Mouse (Mus musculus) liver, embryonic 15.5 days (tissue): Measurements from ENCODE around the gene Ctnnbip1. TPM values are rescaled to one million over a fixed set of nuclear protein-coding genes. Genes with fewer than 3 reads are reported as not detected.

Experiments used
- ATAC-seq: fragments of 200-750 bp; cut with Nextera tagmentation; 2 replicates; pipeline ENCODE4 v1.8.0; 2017; ENCODE audit warnings: moderate number of reproducible peaks, mild to moderate bottlenecking, moderate library complexity; ENCODE audit not compliant: insufficient read depth
- H3K27ac ChIP-seq: fragments of 300-500 bp; sonication (generic); replicated peaks from 2 replicates; pipeline ENCODE4 v1.5.1; 2015; ENCODE audit warnings: mild to moderate bottlenecking, inconsistent platforms
- H3K27me3 ChIP-seq: fragments of 300-500 bp; sonication (generic); 2 replicates; pipeline ENCODE4 v1.6.1; 2015; ENCODE audit warnings: mild to moderate bottlenecking, inconsistent platforms
- H3K36me3 ChIP-seq: fragments of 300-500 bp; sonication (generic); replicated peaks from 2 replicates; pipeline ENCODE4 v1.6.1; 2015; ENCODE audit warnings: moderate library complexity, mild to moderate bottlenecking, inconsistent platforms
- H3K4me1 ChIP-seq: fragments of 300-500 bp; sonication (generic); replicated peaks from 2 replicates; pipeline ENCODE4 v1.6.1; 2015; ENCODE audit warnings: inconsistent platforms
- H3K4me2 ChIP-seq: fragments of 300-500 bp; sonication (generic); 2 replicates; pipeline ENCODE4 v1.6.1; 2015; ENCODE audit warnings: moderate library complexity, mild to moderate bottlenecking, inconsistent platforms
- H3K4me3 ChIP-seq: fragments of 300-500 bp; sonication (generic); replicated peaks from 2 replicates; pipeline ENCODE4 v1.5.1; 2015; ENCODE audit warnings: mild to moderate bottlenecking, inconsistent platforms
- H3K9ac ChIP-seq: fragments of 300-500 bp; sonication (generic); 2 replicates; pipeline ENCODE4 v1.6.1; 2015; ENCODE audit warnings: moderate library complexity, mild to moderate bottlenecking, inconsistent platforms
- H3K9me3 ChIP-seq: fragments of 300-500 bp; sonication (generic); replicated peaks from 2 replicates; pipeline ENCODE4 v1.6.1; 2016; ENCODE audit warnings: inconsistent platforms
- WGBS: fragments of 180-500 bp; shearing (Covaris S2); methylation state at CpG from one replicate; pipeline ENCODE4 v1.1.7; 2015; ENCODE audit warnings: mixed read lengths; ENCODE audit not compliant: insufficient replicate concordance; 5-methylcytosine and 5-hydroxymethylcytosine counted together
- polyA plus RNA-seq: library from polyadenylated mRNA; unstranded; fragments of >200 nt; fragmentation: Nextera tagmentation; extraction: Ambion mirVana; gene quantifications from 2 replicates; pipeline ENCODE4 v1.2.1, GENCODE M21; 2015

The Ctnnbip1 gene
- polyA plus RNA-seq, 1 experiment from 2014 or later, result 6.9 TPM

- Histone ChIP-seq H3K9me3 (no peaks in the 10 kb centered on the region), H3K4me3 (peak overlapping the region; percentile 62), H3K4me1 (peaks cover 9% of the 10 kb centered on the region), H3K27me3 (peaks cover 71% of the 10 kb centered on the region), H3K36me3 (no peaks in the 10 kb centered on the region), H3K4me2 (peak overlapping the region; percentile 73), H3K9ac (no peak overlapping the region), H3K27ac (no peak overlapping the region)
- no peak for ATAC-seq
- 8% methylated on average over 24 of the region's 24 CpGs for WGBS
Observed at GRCm38 (mm10) chr4:149587596-149588168, 69.6 kb downstream of the Ctnnbip1 start.

- ATAC-seq, result no peak
- H3K9me3 ChIP-seq, result no peaks in the 10 kb centered on the region
- WGBS, result 38% methylated on average over 1 of the region's 1 CpGs
- H3K9ac ChIP-seq, result no peak overlapping the region
- no peaks in the 10 kb centered on the region for H3K36me3 ChIP-seq
- H3K4me3 ChIP-seq, result no peak overlapping the region
- peaks cover 9% of the 10 kb centered on the region for H3K4me1 ChIP-seq
- H3K27me3 ChIP-seq, result peaks cover 50% of the 10 kb centered on the region
- H3K27ac ChIP-seq, result no peak overlapping the region
- no peak overlapping the region for H3K4me2 ChIP-seq
Observed at GRCm38 (mm10) chr4:149590200-149590599, 72.2 kb downstream of the Ctnnbip1 start.

- Histone ChIP-seq H3K27me3 (peaks cover 37% of the 10 kb centered on the region), H3K36me3 (no peaks in the 10 kb centered on the region), H3K4me2 (no peak overlapping the region), H3K4me3 (no peak overlapping the region), H3K27ac (no peak overlapping the region), H3K9ac (no peak overlapping the region), H3K4me1 (peaks cover 9% of the 10 kb centered on the region), H3K9me3 (no peaks in the 10 kb centered on the region)
- WGBS, result 50% methylated on average over 2 of the region's 2 CpGs
- no peak for ATAC-seq
Observed at GRCm38 (mm10) chr4:149591486-149591885, 73.5 kb downstream of the Ctnnbip1 start.

- no peak overlapping the region for H3K9ac ChIP-seq
- no peak overlapping the region for H3K4me3 ChIP-seq
- no peak for ATAC-seq
- H3K4me2 ChIP-seq, result no peak overlapping the region
- WGBS, result 64% methylated on average over 9 of the region's 9 CpGs
- H3K27me3 ChIP-seq, result peaks cover 1% of the 10 kb centered on the region; the same call in 1 of the 2 replicates
- no peaks in the 10 kb centered on the region for H3K4me1 ChIP-seq
- no peak overlapping the region for H3K27ac ChIP-seq
- H3K36me3 ChIP-seq, result no peaks in the 10 kb centered on the region
- no peaks in the 10 kb centered on the region for H3K9me3 ChIP-seq
Observed at GRCm38 (mm10) chr4:149594913-149595581, 77.0 kb downstream of the Ctnnbip1 start.

GRCm38 (mm10) chr4:149597641-149598208, 79.7 kb downstream of the Ctnnbip1 start:
- Histone ChIP-seq H3K9me3 (no peaks in the 10 kb centered on the region), H3K27ac (no peak overlapping the region), H3K4me3 (no peak overlapping the region), H3K9ac (no peak overlapping the region), H3K4me1 (no peaks in the 10 kb centered on the region), H3K4me2 (no peak overlapping the region), H3K36me3 (no peaks in the 10 kb centered on the region), H3K27me3 (no peaks in the 10 kb centered on the region)
- WGBS, result 61% methylated on average over 12 of the region's 12 CpGs
- no peak for ATAC-seq

- Histone ChIP-seq H3K27ac (no peak overlapping the region), H3K9ac (no peak overlapping the region), H3K4me1 (no peaks in the 10 kb centered on the region), H3K4me3 (no peak overlapping the region), H3K27me3 (no peaks in the 10 kb centered on the region), H3K4me2 (no peak overlapping the region), H3K9me3 (no peaks in the 10 kb centered on the region), H3K36me3 (no peaks in the 10 kb centered on the region)
- WGBS, result 70% methylated on average over 6 of the region's 6 CpGs
- no peak for ATAC-seq
Observed at GRCm38 (mm10) chr4:149599549-149599948, 81.5 kb downstream of the Ctnnbip1 start.

- Histone ChIP-seq H3K4me1 (no peaks in the 10 kb centered on the region), H3K4me2 (no peak overlapping the region), H3K36me3 (no peaks in the 10 kb centered on the region), H3K9ac (no peak overlapping the region), H3K4me3 (no peak overlapping the region), H3K27ac (no peak overlapping the region), H3K27me3 (no peaks in the 10 kb centered on the region), H3K9me3 (no peaks in the 10 kb centered on the region)
- WGBS, result 61% methylated on average over 4 of the region's 4 CpGs
- ATAC-seq, result no peak
Observed at GRCm38 (mm10) chr4:149600130-149600529, 82.1 kb downstream of the Ctnnbip1 start.

- Histone ChIP-seq H3K27ac (no peak overlapping the region), H3K4me3 (no peak overlapping the region), H3K27me3 (no peaks in the 10 kb centered on the region), H3K9me3 (no peaks in the 10 kb centered on the region), H3K9ac (no peak overlapping the region), H3K4me2 (no peak overlapping the region), H3K36me3 (no peaks in the 10 kb centered on the region), H3K4me1 (no peaks in the 10 kb centered on the region)
- 41% methylated on average over 4 of the region's 4 CpGs for WGBS
- no peak for ATAC-seq
Observed at GRCm38 (mm10) chr4:149601484-149601883, 83.4 kb downstream of the Ctnnbip1 start.

- no peaks in the 10 kb centered on the region for H3K27me3 ChIP-seq
- no peak overlapping the region for H3K4me3 ChIP-seq
- 46% methylated on average over 7 of the region's 7 CpGs for WGBS
- no peak overlapping the region for H3K4me2 ChIP-seq
- no peak overlapping the region for H3K27ac ChIP-seq
- no peaks in the 10 kb centered on the region for H3K36me3 ChIP-seq
- H3K9me3 ChIP-seq, result no peaks in the 10 kb centered on the region
- no peak for ATAC-seq
- H3K9ac ChIP-seq, result no peak overlapping the region
- H3K4me1 ChIP-seq, result no peaks in the 10 kb centered on the region
Observed at GRCm38 (mm10) chr4:149602236-149602635, 84.2 kb downstream of the Ctnnbip1 start.

GRCm38 (mm10) chr4:149603860-149604259, 85.8 kb downstream of the Ctnnbip1 start:
- no peak overlapping the region for H3K9ac ChIP-seq
- no peak overlapping the region for H3K4me2 ChIP-seq
- 16% methylated on average over 1 of the region's 1 CpGs for WGBS
- H3K4me3 ChIP-seq, result no peak overlapping the region
- H3K27me3 ChIP-seq, result no peaks in the 10 kb centered on the region
- no peaks in the 10 kb centered on the region for H3K4me1 ChIP-seq
- H3K36me3 ChIP-seq, result no peaks in the 10 kb centered on the region
- no peak overlapping the region for H3K27ac ChIP-seq
- ATAC-seq, result no peak
- no peaks in the 10 kb centered on the region for H3K9me3 ChIP-seq

- Histone ChIP-seq H3K4me2 (no peak overlapping the region), H3K4me3 (no peak overlapping the region), H3K9ac (no peak overlapping the region), H3K27ac (no peak overlapping the region), H3K9me3 (no peaks in the 10 kb centered on the region), H3K36me3 (no peaks in the 10 kb centered on the region), H3K4me1 (no peaks in the 10 kb centered on the region), H3K27me3 (no peaks in the 10 kb centered on the region)
- no peak for ATAC-seq
- WGBS, result 62% methylated on average over 3 of the region's 3 CpGs
Observed at GRCm38 (mm10) chr4:149604518-149604917, 86.5 kb downstream of the Ctnnbip1 start.
